8 mouse cellular contexts compared by ENCODE assay signal in the genomic region with DNA sequence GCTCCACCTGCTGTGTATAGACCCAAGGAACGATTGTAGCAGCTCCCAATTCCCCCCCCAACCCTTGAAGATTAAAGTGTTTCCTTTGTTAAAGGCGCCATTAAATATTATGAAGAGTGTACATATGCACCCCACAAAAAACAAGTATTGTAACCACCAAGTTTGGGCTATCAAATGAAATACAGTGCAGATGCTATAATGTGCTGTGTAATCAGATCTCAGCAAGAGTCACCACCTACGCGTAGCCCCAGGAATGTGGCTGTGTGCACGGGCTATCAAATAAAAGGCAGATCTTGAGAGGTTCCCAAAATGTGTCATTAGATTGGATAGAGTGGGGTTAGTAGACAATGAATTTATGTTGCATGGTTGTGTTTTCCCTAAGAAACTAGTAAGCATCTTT. TPM values are rescaled to one million over a fixed set of nuclear protein-coding genes. Genes with fewer than 3 reads are reported as not detected.
A peak's percentile ranks its signal among the peaks of the same experiment; 100 is the strongest.
DNase-seq lines count a peak whose midpoint lies in the region; ATAC-seq and TF ChIP-seq lines count a peak whose summit lies in the region.

No protein-coding gene starts in this region.

- no peak for DNase-seq in heart, adult 8-10 months (ENCODE audit: low spot score)
- DNase-seq in right cerebral cortex, adult 2 months (ENCODE audit: low spot score in 2 of 2) = no peak
- no peak for DNase-seq in kidney, adult 18-20 months
- DNase-seq in cerebellum, adult 9-10 months = no peak

- H3K4me2 ChIP-seq in heart, embryonic 11.5 days = peak overlapping the region; percentile 91
- peak overlapping the region; percentile 75 for H3K4me2 ChIP-seq in hindbrain, embryonic 13.5 days
- H3K4me2 ChIP-seq in midbrain, embryonic 12.5 days (replicated peaks) = peak overlapping the region; percentile 73

- WGBS in heart, embryonic 11.5 days (ENCODE audit: insufficient replicate concordance) = 33% methylated on average over 5 of the region's 5 CpGs
- 26% methylated on average over 5 of the region's 5 CpGs for WGBS in bone marrow, adult 2 months
- WGBS in hindbrain, embryonic 13.5 days = 15% methylated on average over 5 of the region's 5 CpGs
- WGBS in midbrain, embryonic 12.5 days = 21% methylated on average over 5 of the region's 5 CpGs

- no peak overlapping the region for H3K27ac ChIP-seq in heart, embryonic 11.5 days (ENCODE audit: low read depth, low read length)
- H3K27ac ChIP-seq in bone marrow, adult 2 months (ENCODE audit: control insufficient read depth, insufficient read depth, low read depth, low read length, poor library complexity) = no peak overlapping the region
- H3K27ac ChIP-seq in hindbrain, embryonic 13.5 days = no peak overlapping the region
- no peak overlapping the region for H3K27ac ChIP-seq in midbrain, embryonic 12.5 days (replicated peaks)

- no peak for TF ChIP-seq CTCF in bone marrow, adult 2 months (IDR thresholded peaks at IDR 0.05; ENCODE audit: control insufficient read depth, insufficient read depth, low read length)

- H3K4me3 ChIP-seq in heart, embryonic 11.5 days (ENCODE audit: low read depth, low read length) = peak overlapping the region; percentile 70
- peak overlapping the region; percentile 40 for H3K4me3 ChIP-seq in bone marrow, adult 2 months (replicated peaks; ENCODE audit: control insufficient read depth, low read depth, low read length)
- peak overlapping the region; percentile 80 for H3K4me3 ChIP-seq in hindbrain, embryonic 13.5 days
- H3K4me3 ChIP-seq in midbrain, embryonic 12.5 days = peak overlapping the region; percentile 57

- no peak for TF ChIP-seq POLR2A in bone marrow, adult 2 months (IDR thresholded peaks at IDR 0.05; ENCODE audit: borderline replicate concordance, control insufficient read depth, low read depth, low read length)

- H3K9ac ChIP-seq in heart, embryonic 11.5 days (ENCODE audit: low read depth, low read length) = no peak overlapping the region
- peak overlapping the region; percentile 87 for H3K9ac ChIP-seq in hindbrain, embryonic 13.5 days
- peak overlapping the region; percentile 61; the same call in 1 of the 2 replicates for H3K9ac ChIP-seq in midbrain, embryonic 12.5 days (replicated peaks)

- no peaks in the 10 kb centered on the region for H3K4me1 ChIP-seq in heart, embryonic 11.5 days (ENCODE audit: control insufficient read depth, insufficient read depth, low read length)
- H3K4me1 ChIP-seq in bone marrow, adult 2 months (ENCODE audit: control insufficient read depth, insufficient read depth, low read length) = no peaks in the 10 kb centered on the region; the same call in none of the 2 replicates
- H3K4me1 ChIP-seq in hindbrain, embryonic 13.5 days (replicated peaks) = peaks cover 25% of the 10 kb centered on the region
- peaks cover 13% of the 10 kb centered on the region for H3K4me1 ChIP-seq in midbrain, embryonic 12.5 days

- no peaks in the 10 kb centered on the region for H3K27me3 ChIP-seq in heart, embryonic 11.5 days (ENCODE audit: control insufficient read depth, insufficient read depth, low read length)
- H3K27me3 ChIP-seq in hindbrain, embryonic 13.5 days = no peaks in the 10 kb centered on the region
- H3K27me3 ChIP-seq in midbrain, embryonic 12.5 days = no peaks in the 10 kb centered on the region

- no peaks in the 10 kb centered on the region; the same call in 1 of the 2 replicates for H3K36me3 ChIP-seq in heart, embryonic 11.5 days (ENCODE audit: control insufficient read depth, insufficient read depth, low read length)
- H3K36me3 ChIP-seq in hindbrain, embryonic 13.5 days = peaks cover 7% of the 10 kb centered on the region
- H3K36me3 ChIP-seq in midbrain, embryonic 12.5 days = peaks cover 10% of the 10 kb centered on the region

- no peaks in the 10 kb centered on the region for H3K9me3 ChIP-seq in heart, embryonic 11.5 days (replicated peaks; ENCODE audit: control insufficient read depth, low read length)
- H3K9me3 ChIP-seq in hindbrain, embryonic 13.5 days = no peaks in the 10 kb centered on the region
- no peaks in the 10 kb centered on the region for H3K9me3 ChIP-seq in midbrain, embryonic 12.5 days

- no peak for ATAC-seq in heart, embryonic 11.5 days (replicated peaks; ENCODE audit: insufficient number of reproducible peaks, low FRiP score, low TSS enrichment)
- ATAC-seq in hindbrain, embryonic 13.5 days (ENCODE audit: low FRiP score) = 0 out of 2 replicates have a peak, but pooled peaks have one; percentile 21
- no peak for ATAC-seq in midbrain, embryonic 12.5 days (ENCODE audit: low FRiP score, low read depth)

RNA-seq across cellular contexts. Expression of a gene that starts 0.9 kb away (rescaled TPM):
- 0.79 and 1.1 TPM in 2 replicates for polyA plus RNA-seq in heart, embryonic 11.5 days (2014; fragmentation: Nextera tagmentation; extraction: Ambion mirVana)
- 1 to 10 TPM in 1 of 4 experiments, under 1 TPM in 3; 0.78 to 1.5 (median 0.84) TPM for total RNA-seq in heart, adult 8-10 months (2022)
- 0.52 TPM in 1 of 2 replicates, not detected in the other for polyA plus RNA-seq in bone marrow, adult 2 months (2011; ENCODE audit: insufficient read depth, insufficient read length, low replicate concordance, missing spikeins)
- 7.9 and 8.2 TPM in 2 replicates for polyA plus RNA-seq in hindbrain, embryonic 13.5 days (2015; fragmentation: Nextera tagmentation; extraction: Ambion mirVana)
- polyA plus RNA-seq in midbrain, embryonic 12.5 days (2016; fragmentation: Nextera tagmentation; extraction: Ambion mirVana) = 8.0 and 9.3 TPM in 2 replicates

RNA-seq across cellular contexts. Expression of a gene that starts 7.5 kb away (rescaled TPM):
- 2.8 and 3.0 TPM in 2 replicates for polyA plus RNA-seq in heart, embryonic 11.5 days (2014; fragmentation: Nextera tagmentation; extraction: Ambion mirVana)
- total RNA-seq in heart, adult 8-10 months (2022) = 10 to 100 TPM; 10.8 to 17.3 (median 14.3) TPM
- 1.3 and 1.8 TPM in 2 replicates for polyA plus RNA-seq in bone marrow, adult 2 months (2011; ENCODE audit: insufficient read depth, insufficient read length, low replicate concordance, missing spikeins)
- polyA plus RNA-seq in hindbrain, embryonic 13.5 days (2015; fragmentation: Nextera tagmentation; extraction: Ambion mirVana) = 1.3 TPM in 2 replicates
- polyA plus RNA-seq in midbrain, embryonic 12.5 days (2016; fragmentation: Nextera tagmentation; extraction: Ambion mirVana) = 1.9 and 2.0 TPM in 2 replicates
